Mouse (Mus musculus) urinary bladder, postnatal 36 days (tissue): Measurements from ENCODE around the gene Grik5.
A peak's percentile ranks its signal among the peaks of the same experiment; 100 is the strongest.

Experiments used
- DNase-seq, 2 experiments: peaks; one replicate each; pipeline ENCODE4 v3.0.0; 2022; ENCODE audit warnings: low spot score in 2 of 2, mixed read lengths in 1 of 2

The Grik5 gene

DNA sequence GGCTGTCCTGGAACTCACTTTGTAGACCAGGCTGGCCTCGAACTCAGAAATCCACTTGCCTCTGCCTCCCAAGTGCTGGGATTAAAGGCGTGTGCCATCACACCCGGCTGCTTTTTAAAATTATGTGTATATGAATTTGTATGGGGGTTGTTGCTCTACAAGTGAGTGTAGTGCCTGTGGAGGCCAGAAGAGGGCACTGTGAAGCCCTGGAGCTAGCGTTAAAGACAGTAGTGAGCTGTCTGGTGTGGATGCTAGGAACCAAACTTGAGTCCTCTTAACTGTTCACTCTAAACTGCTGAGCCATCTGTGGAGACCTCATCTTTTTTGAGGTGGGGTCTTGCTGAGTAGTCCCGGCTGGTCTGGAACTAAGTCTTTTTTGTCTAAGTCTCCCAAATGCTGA, 86.3 kb downstream of the Grik5 start:
- DNase-seq = no peak

- no peak for DNase-seq
Measured at GRCm38 (mm10) chr7:24984307-24984706, 87.8 kb downstream of the Grik5 start.

DNA sequence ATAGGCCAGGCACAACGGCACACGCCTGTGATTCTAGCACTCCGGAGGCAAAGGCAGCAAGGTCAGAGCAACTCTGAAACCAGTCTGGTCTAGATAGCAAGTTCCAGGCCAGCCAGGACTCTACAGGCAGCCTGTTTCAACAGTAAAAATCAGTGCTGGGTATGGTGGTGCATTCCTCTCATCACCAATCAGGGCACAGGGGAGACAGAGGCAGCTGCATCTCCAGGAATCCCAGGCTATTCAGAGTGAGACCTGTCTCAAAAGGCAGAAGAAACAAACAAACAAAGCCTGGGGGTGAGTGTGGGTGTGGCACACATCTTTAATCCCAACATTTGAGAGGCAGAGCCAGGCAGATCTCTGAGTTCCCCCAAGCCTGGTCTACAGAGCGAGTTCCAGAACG, 88.8 kb downstream of the Grik5 start:
- DNase-seq = no peak

- no peak for DNase-seq
Measured at GRCm38 (mm10) chr7:24980439-24980838, 91.7 kb downstream of the Grik5 start.

GRCm38 (mm10) chr7:24978781-24979180, 93.4 kb downstream of the Grik5 start:
- no peak for DNase-seq

DNA sequence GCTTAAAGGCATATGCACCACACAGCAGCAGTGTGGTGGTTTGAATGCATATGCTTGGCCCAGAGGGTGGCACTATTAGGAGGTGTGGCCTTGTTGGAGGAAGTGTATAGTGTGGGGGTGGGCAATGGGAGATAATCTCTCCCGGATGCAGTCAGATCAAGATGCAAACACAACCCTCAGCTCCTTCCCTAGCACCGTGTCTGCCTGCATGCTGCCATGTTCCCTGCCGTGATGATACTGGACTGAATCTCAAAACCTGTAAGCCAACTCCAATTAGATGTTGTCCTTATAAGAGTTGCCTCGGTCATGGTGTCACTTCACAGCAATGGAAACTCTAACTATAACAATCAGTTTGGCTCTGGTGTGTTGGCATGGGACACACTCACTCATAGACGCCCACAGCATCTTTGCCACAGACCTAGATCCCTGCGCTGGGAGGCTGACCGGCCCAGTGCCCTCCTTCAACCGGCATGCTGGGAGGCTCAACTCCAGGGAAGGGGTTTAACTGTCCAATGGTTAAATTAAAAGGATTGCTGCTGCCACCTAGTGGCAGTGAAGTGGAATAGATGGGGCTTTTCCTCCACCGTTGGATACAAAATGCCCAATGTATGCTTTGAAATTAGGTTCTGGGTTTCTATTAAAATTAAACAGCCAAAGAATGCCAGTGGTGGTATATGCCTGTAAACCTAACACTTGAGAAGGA, 97.1 kb downstream of the Grik5 start:
- no peak for DNase-seq

DNA sequence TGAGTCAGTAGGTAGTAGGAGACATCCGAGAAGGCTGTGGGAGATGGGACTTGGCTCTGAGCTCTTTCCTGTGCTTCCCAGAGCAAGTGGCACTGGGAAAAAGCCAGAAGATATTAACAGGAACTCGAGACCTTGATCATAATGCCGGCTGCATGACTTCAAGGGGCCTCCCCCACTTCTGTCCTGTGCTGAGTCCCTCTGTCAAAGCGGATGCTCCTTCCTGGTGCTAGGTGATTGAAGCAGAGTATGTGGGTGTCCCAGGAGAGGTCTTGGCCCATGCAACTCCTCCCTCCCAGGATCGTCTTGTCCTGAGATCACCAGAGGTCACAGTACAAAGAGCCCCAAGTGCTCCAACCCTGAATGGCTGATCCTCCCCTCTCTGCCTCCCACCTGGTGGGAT, 98.2 kb downstream of the Grik5 start:
- no peak for DNase-seq

GRCm38 (mm10) chr7:24973208-24973607, 98.9 kb downstream of the Grik5 start:
- no peak for DNase-seq

GRCm38 (mm10) chr7:24971972-24972893, 99.9 kb downstream of the Grik5 start, which contains the start of gene Rabac1:
Rabac1 (minus strand) TSS chr7:24972754.
- DNase-seq = peak; percentile 87 to 92

DNA sequence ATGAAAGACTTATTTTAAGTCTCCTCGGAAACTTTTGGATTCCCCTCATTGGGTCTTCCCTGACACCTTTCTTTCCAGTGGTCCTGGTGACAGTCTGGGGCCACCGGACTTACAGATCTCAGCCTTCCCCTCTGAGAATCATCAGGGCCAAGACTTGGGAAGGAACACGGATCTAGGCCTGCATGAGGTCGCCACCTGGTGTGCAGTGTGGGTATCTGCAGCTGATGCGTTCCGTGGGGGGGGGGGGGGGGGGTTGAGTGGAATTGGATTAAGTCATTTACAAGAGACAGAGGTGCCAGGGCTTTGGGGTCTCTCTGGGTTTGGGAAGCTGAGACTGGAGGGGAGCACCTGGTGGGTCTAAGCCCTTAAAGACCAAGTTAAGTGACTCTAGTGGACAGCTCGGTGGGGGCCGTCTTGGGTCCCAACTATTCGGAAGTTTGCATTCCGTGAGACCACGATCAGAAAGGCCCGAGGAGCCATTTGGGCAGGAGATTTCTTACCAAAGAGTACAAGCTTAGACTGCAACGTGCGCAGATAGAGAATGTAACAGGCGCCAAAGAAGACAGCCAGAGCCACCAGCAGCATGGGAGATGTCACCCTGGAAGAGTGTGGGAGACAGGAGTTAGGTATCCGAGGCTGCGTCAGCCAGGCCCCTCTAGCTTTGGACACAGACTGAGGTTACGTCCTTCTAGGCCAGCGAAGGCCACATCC, 100.7 kb downstream of the Grik5 start:
- peak in 1 of 2 experiments; percentile 15 for DNase-seq

GRCm38 (mm10) chr7:24970341-24970740, 101.8 kb downstream of the Grik5 start:
- no peak for DNase-seq

DNA sequence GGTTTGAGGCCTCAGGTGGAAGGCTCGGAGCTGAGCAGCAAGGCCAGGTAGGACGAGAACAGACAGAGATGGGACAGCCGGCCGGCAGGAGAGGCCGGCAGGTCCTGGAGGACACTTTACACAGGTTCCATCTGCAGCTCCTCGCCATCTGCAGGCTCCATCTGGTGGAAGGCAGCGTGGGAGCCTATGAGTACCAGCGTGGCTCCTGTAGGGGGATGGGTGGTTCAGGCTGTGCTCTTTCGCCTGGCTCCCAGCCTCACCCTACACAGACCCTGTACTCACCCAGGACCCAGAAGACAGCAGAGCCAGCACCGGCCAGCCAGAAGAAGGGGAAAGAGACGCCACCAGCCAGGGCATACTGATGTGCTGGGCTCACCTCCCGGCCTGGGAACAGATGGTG, 102.3 kb downstream of the Grik5 start:
- DNase-seq = no peak

DNA sequence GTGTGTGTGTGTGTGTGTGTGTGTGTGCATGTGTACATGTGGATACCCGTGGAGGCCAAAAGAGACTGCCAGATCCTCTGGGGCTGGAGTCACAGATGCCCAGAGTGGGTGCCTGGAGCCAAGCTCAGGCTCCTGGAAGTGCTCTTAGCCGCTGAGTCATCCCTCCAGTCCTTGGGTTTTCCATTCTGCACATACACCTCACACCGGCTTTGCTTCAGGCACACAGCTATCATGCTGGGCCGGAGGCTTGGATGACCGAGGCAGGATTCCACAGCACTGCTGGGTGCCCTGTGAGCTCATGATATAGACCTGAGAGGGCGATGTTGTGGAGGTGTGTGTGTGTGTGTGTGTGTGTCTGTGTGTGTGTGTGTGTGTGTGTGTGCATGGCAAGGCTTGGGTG, 103.7 kb downstream of the Grik5 start:
- DNase-seq = no peak

GRCm38 (mm10) chr7:24967966-24968365, 104.2 kb downstream of the Grik5 start:
- no peak for DNase-seq

- peak; percentile 62 to 75 for DNase-seq
Measured at GRCm38 (mm10) chr7:24964897-24965535, 107.1 kb downstream of the Grik5 start.

- DNase-seq = no peak
Measured at GRCm38 (mm10) chr7:24964288-24964687, 107.9 kb downstream of the Grik5 start.
